Mouse (Mus musculus) lung, postnatal 25 days (tissue): ENCODE measurements around the gene Poc1b.
"Not testable (repeated sequence)": the region's sequence is repeated elsewhere in the genome, so short reads cannot be mapped to it uniquely, and the experiment has no call there.

ENCODE experiments used
- DNase-seq: peaks from one replicate; pipeline ENCODE4 v3.0.0; 2022; ENCODE audit warnings: low spot score

The Poc1b gene

GRCm38 (mm10) chr10:99196556-99196955 lies 89.7 kb downstream of the Poc1b start:
- DNase-seq = no peak

GRCm38 (mm10) chr10:99197125-99197524 lies 90.3 kb downstream of the Poc1b start:
- DNase-seq = no peak

GRCm38 (mm10) chr10:99197607-99198305 lies 90.9 kb downstream of the Poc1b start:
- DNase-seq = no peak

GRCm38 (mm10) chr10:99198946-99199345 lies 92.1 kb downstream of the Poc1b start:
- no peak for DNase-seq

- peak; percentile 34 for DNase-seq
These were observed 94.1 kb downstream of the Poc1b start for GRCm38 (mm10) chr10:99200944-99201343.

- peak; percentile 39 for DNase-seq
These were observed 95.0 kb downstream of the Poc1b start for GRCm38 (mm10) chr10:99201786-99202185.

GRCm38 (mm10) chr10:99202363-99202762 lies 95.5 kb downstream of the Poc1b start:
- DNase-seq = no peak

- DNase-seq = no peak
These were observed 96.3 kb downstream of the Poc1b start for GRCm38 (mm10) chr10:99203163-99203562.

- DNase-seq = peak; percentile 23
These were observed 97.0 kb downstream of the Poc1b start for GRCm38 (mm10) chr10:99203577-99204487.

- peak; percentile 24 for DNase-seq
These were observed 97.7 kb downstream of the Poc1b start for GRCm38 (mm10) chr10:99204553-99204952.

GRCm38 (mm10) chr10:99207121-99207520 lies 100.3 kb downstream of the Poc1b start:
- no peak for DNase-seq

GRCm38 (mm10) chr10:99209146-99209800 lies 102.4 kb downstream of the Poc1b start:
- no peak for DNase-seq

GRCm38 (mm10) chr10:99211021-99211420 lies 104.2 kb downstream of the Poc1b start:
- no peak for DNase-seq

- DNase-seq = no peak
These were observed 104.8 kb downstream of the Poc1b start for GRCm38 (mm10) chr10:99211503-99212265.

GRCm38 (mm10) chr10:99214421-99215299 lies 107.8 kb downstream of the Poc1b start:
- no peak for DNase-seq

GRCm38 (mm10) chr10:99216570-99216969 lies 109.7 kb downstream of the Poc1b start:
- not testable (repeated sequence) for DNase-seq

GRCm38 (mm10) chr10:99221540-99221939 lies 114.7 kb downstream of the Poc1b start:
- DNase-seq = no peak

GRCm38 (mm10) chr10:99222726-99223125 lies 115.9 kb downstream of the Poc1b start:
- DNase-seq = no peak

GRCm38 (mm10) chr10:99224218-99224617 lies 117.4 kb downstream of the Poc1b start:
- no peak for DNase-seq

- DNase-seq = no peak
These were observed 119.9 kb downstream of the Poc1b start for GRCm38 (mm10) chr10:99226782-99227181.
